Mouse (Mus musculus) kidney, postnatal 0 days (tissue): ENCODE measurements around the gene Il1rapl1. TPM values are rescaled to one million over a fixed set of nuclear protein-coding genes. Genes with fewer than 3 reads are reported as not detected.

Source experiments
- ATAC-seq: fragments of 200-750 bp; cut with Nextera tagmentation; replicated peaks from 2 replicates; pipeline ENCODE4 v1.8.0; 2017; ENCODE audit warnings: low read depth, moderate number of reproducible peaks, moderate TSS enrichment, moderate library complexity; ENCODE audit not compliant: low FRiP score
- DNase-seq: peaks from one replicate; pipeline ENCODE4 v3.0.0-alpha.2; 2016; ENCODE audit warnings: low spot score
- H3K27ac ChIP-seq: fragments of 300-500 bp; sonication (generic); 2 replicates; pipeline ENCODE4 v1.5.1; 2014; ENCODE audit warnings: mild to moderate bottlenecking
- H3K27me3 ChIP-seq: fragments of 300-500 bp; sonication (generic); 2 replicates; pipeline ENCODE4 v1.6.1; 2014; ENCODE audit warnings: low read length, mixed read lengths; ENCODE audit not compliant: insufficient read depth
- H3K36me3 ChIP-seq: fragments of 300-500 bp; sonication (generic); 2 replicates; pipeline ENCODE4 v1.6.1; 2014; ENCODE audit warnings: low read length, mixed read lengths; ENCODE audit not compliant: insufficient read depth
- H3K4me1 ChIP-seq: fragments of 300-500 bp; sonication (generic); replicated peaks from 2 replicates; pipeline ENCODE4 v1.6.1; 2014; ENCODE audit warnings: antibody characterized with exemption, low read length, mixed read lengths; ENCODE audit not compliant: insufficient read depth
- H3K4me2 ChIP-seq: fragments of 300-500 bp; sonication (generic); 2 replicates; pipeline ENCODE4 v1.6.1; 2014; ENCODE audit warnings: mild to moderate bottlenecking, low read length, moderate library complexity, mixed read lengths
- H3K4me3 ChIP-seq: fragments of 300-500 bp; sonication (generic); replicated peaks from 2 replicates; pipeline ENCODE4 v1.5.1; 2014; ENCODE audit warnings: low read depth, low read length
- H3K9ac ChIP-seq: fragments of 300-500 bp; sonication (generic); 2 replicates; pipeline ENCODE4 v1.6.1; 2014; ENCODE audit warnings: low read depth, low read length
- H3K9me3 ChIP-seq: fragments of 300-500 bp; sonication (generic); replicated peaks from 2 replicates; pipeline ENCODE4 v1.6.1; 2016; ENCODE audit warnings: low read length, inconsistent platforms, mixed read lengths
- CTCF ChIP-seq: IDR thresholded peaks from 2 replicates; pipeline ENCODE4 v1.5.1; 2016; ENCODE audit warnings: antibody characterized with exemption, low read depth, mild to moderate bottlenecking, moderate library complexity
- WGBS: fragments of 180-500 bp; shearing (Covaris S2); extraction: QIAGEN DNeasy Blood & Tissue Kit; methylation state at CpG from one replicate; pipeline ENCODE4 v1.1.7; 2014; 5-methylcytosine and 5-hydroxymethylcytosine counted together
- polyA plus RNA-seq: library from polyadenylated mRNA; unstranded; fragments of >200 nt; fragmentation: Nextera tagmentation; extraction: Ambion mirVana; gene quantifications from 2 replicates; pipeline ENCODE4 v1.2.1, GENCODE M21; 2015

Gene Il1rapl1
- polyA plus RNA-seq, 1 experiment from 2014 or later: 0.20 TPM

- WGBS: 28% methylated on average over 2 of the region's 2 CpGs
- Histone ChIP-seq H3K27ac (no peak overlapping the region), H3K27me3 (no peaks in the 10 kb centered on the region), H3K4me3 (no peak overlapping the region), H3K4me1 (no peaks in the 10 kb centered on the region), H3K36me3 (no peaks in the 10 kb centered on the region), H3K9me3 (no peaks in the 10 kb centered on the region), H3K4me2 (no peak overlapping the region), H3K9ac (no peak overlapping the region)
- peak; percentile 22; the same call in 1 of the 2 replicates for TF ChIP-seq CTCF
- ATAC-seq (no peak), DNase-seq (peak; percentile 1)
These were observed 3.2 kb downstream of the Il1rapl1 start for GRCm38 (mm10) chrX:88112254-88112653.

DNA sequence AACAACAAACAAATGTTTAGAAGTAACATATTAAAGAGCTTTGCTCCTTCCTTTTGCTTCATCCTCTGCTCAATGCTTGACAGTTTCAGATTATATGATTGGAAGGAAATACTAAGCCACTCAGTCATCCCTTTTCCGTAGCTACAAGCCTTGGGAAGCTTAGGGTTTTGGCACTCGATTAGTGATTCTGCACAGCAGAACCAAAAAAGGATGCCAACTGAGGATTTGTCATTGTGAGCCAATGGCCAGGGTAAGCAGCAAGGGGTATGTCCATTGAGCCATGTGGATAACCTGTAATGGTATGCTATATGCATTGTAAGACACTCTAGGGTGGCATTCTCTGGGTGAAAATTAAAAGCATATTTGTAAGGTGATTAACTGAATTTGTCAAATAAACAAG, 5.7 kb downstream of the Il1rapl1 start:
- H3K4me3 ChIP-seq: no peak overlapping the region
- H3K27me3 ChIP-seq: no peaks in the 10 kb centered on the region
- no peak overlapping the region for H3K4me2 ChIP-seq
- H3K9me3 ChIP-seq: no peaks in the 10 kb centered on the region
- 80% methylated on average over 2 of the region's 2 CpGs for WGBS
- no peak overlapping the region for H3K9ac ChIP-seq
- no peak overlapping the region for H3K27ac ChIP-seq
- DNase-seq: no peak
- ATAC-seq: no peak
- H3K4me1 ChIP-seq: no peaks in the 10 kb centered on the region
- TF ChIP-seq CTCF: no peak
- H3K36me3 ChIP-seq: no peaks in the 10 kb centered on the region

GRCm38 (mm10) chrX:88093936-88094569, 21.4 kb downstream of the Il1rapl1 start:
- no peak overlapping the region for H3K9ac ChIP-seq
- H3K27me3 ChIP-seq: no peaks in the 10 kb centered on the region
- no peaks in the 10 kb centered on the region for H3K9me3 ChIP-seq
- TF ChIP-seq CTCF: no peak
- H3K4me1 ChIP-seq: no peaks in the 10 kb centered on the region
- no peak overlapping the region for H3K4me3 ChIP-seq
- DNase-seq (no peak), ATAC-seq (no peak)
- H3K27ac ChIP-seq: no peak overlapping the region
- no peak overlapping the region for H3K4me2 ChIP-seq
- H3K36me3 ChIP-seq: no peaks in the 10 kb centered on the region

DNA sequence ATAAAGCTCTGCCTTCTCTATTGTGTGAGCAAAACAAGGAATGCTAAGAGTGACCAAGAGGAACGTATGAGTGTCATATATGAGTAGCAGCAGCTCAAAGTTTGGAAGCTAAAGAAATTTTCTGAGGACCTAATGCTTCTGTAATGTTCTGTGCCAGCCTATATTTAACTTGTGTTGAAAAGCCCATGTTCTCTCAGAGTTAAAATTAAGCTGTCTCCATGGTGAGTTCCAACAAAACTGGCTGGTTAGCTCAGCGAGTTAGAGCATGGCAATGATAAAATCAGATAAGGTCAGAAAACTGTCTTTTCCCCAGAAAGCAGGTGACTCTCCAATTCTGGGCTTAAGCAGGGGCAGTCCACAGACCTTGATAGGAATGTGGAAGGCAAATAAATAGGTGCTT, 25.6 kb downstream of the Il1rapl1 start:
- Histone ChIP-seq H3K4me3 (no peak overlapping the region), H3K27me3 (no peaks in the 10 kb centered on the region), H3K9ac (no peak overlapping the region), H3K9me3 (no peaks in the 10 kb centered on the region), H3K4me2 (no peak overlapping the region), H3K4me1 (no peaks in the 10 kb centered on the region), H3K36me3 (no peaks in the 10 kb centered on the region), H3K27ac (no peak overlapping the region)
- WGBS: 66% methylated on average over 2 of the region's 2 CpGs
- ATAC-seq: no peak
- TF ChIP-seq CTCF: no peak
- no peak for DNase-seq

GRCm38 (mm10) chrX:88072741-88073419, 42.6 kb downstream of the Il1rapl1 start:
- Histone ChIP-seq H3K9ac (no peak overlapping the region), H3K4me2 (no peak overlapping the region), H3K9me3 (no peaks in the 10 kb centered on the region), H3K27ac (no peak overlapping the region), H3K4me3 (no peak overlapping the region), H3K4me1 (no peaks in the 10 kb centered on the region), H3K27me3 (no peaks in the 10 kb centered on the region), H3K36me3 (no peaks in the 10 kb centered on the region)
- WGBS: 50% methylated on average over 7 of the region's 7 CpGs
- DNase-seq (no peak), ATAC-seq (no peak)
- no peak for TF ChIP-seq CTCF

DNA sequence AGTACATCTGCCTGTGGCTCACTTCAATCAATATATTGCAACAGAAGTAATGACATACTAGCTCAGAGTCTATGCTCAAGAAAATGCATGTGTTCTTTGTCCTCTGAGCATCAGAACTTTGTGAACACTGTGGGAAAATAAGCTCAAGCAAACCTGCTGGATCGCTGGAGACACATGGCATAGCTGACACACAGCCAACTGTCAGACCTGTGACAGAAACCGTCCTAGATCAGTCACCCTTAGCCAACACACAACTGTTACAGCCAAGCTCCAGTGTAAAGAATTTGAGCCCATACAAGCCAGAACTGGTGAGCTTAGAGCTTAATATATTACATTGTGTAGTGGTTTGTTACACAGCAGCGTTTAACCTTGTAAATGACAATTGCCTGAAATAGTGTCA, 45.1 kb downstream of the Il1rapl1 start:
- no peak overlapping the region for H3K4me3 ChIP-seq
- no peaks in the 10 kb centered on the region for H3K27me3 ChIP-seq
- H3K4me2 ChIP-seq: no peak overlapping the region
- DNase-seq (no peak), ATAC-seq (no peak)
- H3K36me3 ChIP-seq: no peaks in the 10 kb centered on the region
- WGBS: 72% methylated on average over 3 of the region's 3 CpGs
- no peak overlapping the region for H3K9ac ChIP-seq
- H3K4me1 ChIP-seq: no peaks in the 10 kb centered on the region
- H3K9me3 ChIP-seq: no peaks in the 10 kb centered on the region
- no peak overlapping the region for H3K27ac ChIP-seq
- TF ChIP-seq CTCF: no peak
